Mouse (Mus musculus) kidney, adult 2 months (tissue): ENCODE data around the gene Kcnk4. TPM values are rescaled to one million over a fixed set of nuclear protein-coding genes. Genes with fewer than 3 reads are reported as not detected.

ENCODE experiments used
- DNase-seq: peaks from one replicate; pipeline ENCODE4 v3.0.0; 2021
- H3K27ac ChIP-seq: fragments of 200-500 bp; 2 replicates; pipeline ENCODE4 v1.5.1; 2012; ENCODE audit warnings: low read depth, low read length, control low read depth, inconsistent platforms; ENCODE audit not compliant: insufficient read depth
- H3K27me3 ChIP-seq: fragments of 200-500 bp; replicated peaks from 2 replicates; pipeline ENCODE4 v1.6.1; 2012; ENCODE audit warnings: mild to moderate bottlenecking, moderate library complexity, low read length, inconsistent platforms; ENCODE audit not compliant: control insufficient read depth, insufficient read depth
- H3K36me3 ChIP-seq: fragments of 200-500 bp; 2 replicates; pipeline ENCODE4 v1.6.1; 2012; ENCODE audit warnings: mild to moderate bottlenecking, moderate library complexity, low read length, inconsistent platforms; ENCODE audit not compliant: control insufficient read depth, insufficient read depth
- H3K4me1 ChIP-seq: fragments of 200-500 bp; 2 replicates; pipeline ENCODE4 v1.6.1; 2011; ENCODE audit warnings: low read length; ENCODE audit not compliant: control insufficient read depth, insufficient read depth
- H3K4me3 ChIP-seq: fragments of 200-500 bp; 2 replicates; pipeline ENCODE4 v1.5.1; 2011; ENCODE audit warnings: mild to moderate bottlenecking, low read depth, low read length, control low read depth; ENCODE audit not compliant: insufficient read depth
- CTCF ChIP-seq: fragments of 200-500 bp; conservative IDR thresholded peaks from 2 replicates; pipeline ENCODE4 v1.5.1; 2011; ENCODE audit warnings: low read depth, mild to moderate bottlenecking, control low read depth, low read length, moderate library complexity, mixed read lengths; ENCODE audit not compliant: insufficient read depth, insufficient read length
- POLR2A ChIP-seq: fragments of 200-500 bp; IDR thresholded peaks from one replicate; pipeline ENCODE4 v1.6.1; 2011; ENCODE audit warnings: low read depth, low read length, control low read depth
- WGBS: fragments of 180-500 bp; shearing (Covaris S2); methylation state at CpG from one replicate; pipeline ENCODE4 v1.1.7; 2018; 5-methylcytosine and 5-hydroxymethylcytosine counted together
- polyA plus RNA-seq: library from polyadenylated mRNA; depleted of rRNA; stranded (reverse); fragments of >200 nt; gene quantifications from 2 replicates; pipeline ENCODE4 v1.2.3, GENCODE M21; 2012

Kcnk4 gene
- polyA plus RNA-seq, 1 experiment: 0.08 TPM

GRCm38 (mm10) chr19:6919876-6920740, 14.2 kb downstream of the Kcnk4 start:
- Histone ChIP-seq H3K4me3 (peak overlapping the region; percentile 94), H3K27ac (peak overlapping the region; percentile 53), H3K36me3 (no peaks in the 10 kb centered on the region), H3K4me1 (peaks cover 26% of the 10 kb centered on the region; the same call in 1 of the 2 replicates), H3K27me3 (no peaks in the 10 kb centered on the region)
- DNase-seq: peak; percentile 90
- WGBS: 19% methylated on average over 8 of the region's 8 CpGs
- TF ChIP-seq POLR2A: peak; percentile 4
- no peak for TF ChIP-seq CTCF

- Histone ChIP-seq H3K4me3 (no peak overlapping the region), H3K27me3 (no peaks in the 10 kb centered on the region), H3K27ac (peak overlapping the region; percentile 53), H3K4me1 (peaks cover 21% of the 10 kb centered on the region; the same call in 1 of the 2 replicates), H3K36me3 (no peaks in the 10 kb centered on the region)
- no peak for DNase-seq
- TF ChIP-seq POLR2A: no peak
- TF ChIP-seq CTCF: no peak
These were observed 14.9 kb downstream of the Kcnk4 start for GRCm38 (mm10) chr19:6919431-6919830.

GRCm38 (mm10) chr19:6918321-6918720, 16.0 kb downstream of the Kcnk4 start:
- Histone ChIP-seq H3K4me3 (no peak overlapping the region), H3K36me3 (no peaks in the 10 kb centered on the region), H3K27ac (no peak overlapping the region), H3K27me3 (no peaks in the 10 kb centered on the region), H3K4me1 (peaks cover 21% of the 10 kb centered on the region; the same call in 1 of the 2 replicates)
- TF ChIP-seq CTCF: no peak
- no peak for TF ChIP-seq POLR2A
- WGBS: 64% methylated on average over 4 of the region's 4 CpGs
- DNase-seq: peak; percentile 70

- no peaks in the 10 kb centered on the region for H3K27me3 ChIP-seq
- no peak overlapping the region for H3K27ac ChIP-seq
- DNase-seq: no peak
- TF ChIP-seq CTCF (no peak), POLR2A (no peak)
- 37% methylated on average over 4 of the region's 4 CpGs for WGBS
- H3K36me3 ChIP-seq: peaks cover 2% of the 10 kb centered on the region; the same call in 1 of the 2 replicates
- H3K4me3 ChIP-seq: no peak overlapping the region
- H3K4me1 ChIP-seq: peaks cover 15% of the 10 kb centered on the region; the same call in 1 of the 2 replicates
These were observed 17.8 kb downstream of the Kcnk4 start for GRCm38 (mm10) chr19:6916496-6916895.

GRCm38 (mm10) chr19:6915276-6915675, 19.0 kb downstream of the Kcnk4 start:
- Histone ChIP-seq H3K27me3 (no peaks in the 10 kb centered on the region), H3K27ac (no peak overlapping the region), H3K4me1 (peaks cover 15% of the 10 kb centered on the region; the same call in 1 of the 2 replicates), H3K4me3 (no peak overlapping the region), H3K36me3 (peaks cover 3% of the 10 kb centered on the region; the same call in 1 of the 2 replicates)
- DNase-seq: no peak
- TF ChIP-seq POLR2A (no peak), CTCF (no peak)
- 79% methylated on average over 4 of the region's 4 CpGs for WGBS

GRCm38 (mm10) chr19:6914540-6914939, 19.8 kb downstream of the Kcnk4 start:
- 93% methylated on average over 9 of the region's 9 CpGs for WGBS
- Histone ChIP-seq H3K4me3 (no peak overlapping the region), H3K36me3 (peaks cover 3% of the 10 kb centered on the region; the same call in 1 of the 2 replicates), H3K4me1 (peaks cover 14% of the 10 kb centered on the region; the same call in 1 of the 2 replicates), H3K27me3 (no peaks in the 10 kb centered on the region), H3K27ac (no peak overlapping the region)
- no peak for DNase-seq
- TF ChIP-seq CTCF: no peak
- no peak for TF ChIP-seq POLR2A

GRCm38 (mm10) chr19:6913991-6914390, 20.3 kb downstream of the Kcnk4 start:
- Histone ChIP-seq H3K4me1 (peaks cover 8% of the 10 kb centered on the region; the same call in 1 of the 2 replicates), H3K27ac (no peak overlapping the region), H3K36me3 (peaks cover 3% of the 10 kb centered on the region; the same call in 1 of the 2 replicates), H3K27me3 (no peaks in the 10 kb centered on the region), H3K4me3 (no peak overlapping the region)
- DNase-seq: no peak
- TF ChIP-seq CTCF (no peak), POLR2A (no peak)
- WGBS: 69% methylated on average over 11 of the region's 11 CpGs
